24 mouse cellular contexts compared by ENCODE assay signal in the genomic region with DNA sequence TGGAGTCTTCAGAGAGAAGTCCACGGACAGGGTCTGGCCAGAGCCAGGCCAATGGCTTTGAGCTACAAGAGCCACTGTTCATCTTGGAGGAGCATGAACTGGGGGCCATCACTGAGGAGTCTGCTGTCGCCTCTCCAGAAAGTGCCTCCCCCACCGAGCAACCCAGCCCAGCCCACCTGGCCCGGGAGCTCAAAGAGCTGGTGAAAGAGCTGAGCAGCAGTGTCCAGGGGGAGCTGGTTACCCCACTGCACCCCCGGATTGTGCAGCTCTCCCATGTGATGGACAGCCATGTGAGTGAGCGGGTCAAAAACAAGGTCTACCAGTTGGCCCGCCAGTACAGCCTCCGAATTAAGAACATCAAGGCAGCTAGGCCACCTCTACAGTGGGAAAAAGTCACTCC.
"Had no signal": no experiment of that assay in that cellular context is flagged by ENCODE, and none has a peak within 500 bp of the region (broad histone marks: within the 10 kb centered on the region; RNA-seq: fewer than 3 reads in every experiment).

No protein-coding gene starts in this region.

- H3K9ac ChIP-seq: embryonic facial prominence, embryonic 12.5 days; embryonic facial prominence, embryonic 13.5 days; embryonic facial prominence, embryonic 15.5 days; forebrain, embryonic 12.5 days; forebrain, embryonic 13.5 days; forebrain, embryonic 15.5 days; forebrain, postnatal 0 days had no signal

- H3K27me3 ChIP-seq: embryonic facial prominence, embryonic 12.5 days; embryonic facial prominence, embryonic 13.5 days; embryonic facial prominence, embryonic 15.5 days; forebrain, embryonic 12.5 days; forebrain, embryonic 13.5 days; forebrain, embryonic 15.5 days had no signal

- H3K4me3 ChIP-seq: embryonic facial prominence, embryonic 10.5 days; embryonic facial prominence, embryonic 12.5 days; embryonic facial prominence, embryonic 13.5 days; embryonic facial prominence, embryonic 15.5 days; erythroblast, embryonic 14.5 days; forebrain, embryonic 10.5 days; forebrain, embryonic 12.5 days; forebrain, embryonic 13.5 days; forebrain, embryonic 15.5 days; gastrocnemius, adult 2 months; heart, adult 2 months had no signal

- DNase-seq: cerebellum, adult 9-10 months; cerebellum, postnatal 10 days; cerebellum, postnatal 14 days; cerebellum, postnatal 36 days; embryo, embryonic 11 days; forebrain, postnatal 0 days; gastrocnemius, adult 2 months; gastrocnemius, postnatal 10 days; gastrocnemius, postnatal 14 days; gastrocnemius, postnatal 25 days; gastrocnemius, postnatal 36 days; heart, adult 18-20 months; heart, adult 2 months had no signal

- H3K4me1 ChIP-seq: embryonic facial prominence, embryonic 12.5 days; embryonic facial prominence, embryonic 13.5 days; forebrain, embryonic 12.5 days; forebrain, embryonic 13.5 days; forebrain, embryonic 15.5 days had no signal

- H3K9me3 ChIP-seq: embryonic facial prominence, embryonic 10.5 days; embryonic facial prominence, embryonic 12.5 days; embryonic facial prominence, embryonic 13.5 days; embryonic facial prominence, embryonic 15.5 days; forebrain, embryonic 10.5 days; forebrain, embryonic 12.5 days; forebrain, embryonic 13.5 days; forebrain, embryonic 15.5 days had no signal

- ATAC-seq: forebrain, embryonic 13.5 days; forebrain, embryonic 14.5 days; forebrain, embryonic 15.5 days; forebrain, embryonic 16.5 days; forebrain, postnatal 0 days had no signal

- H3K36me3 ChIP-seq: forebrain, embryonic 12.5 days; forebrain, embryonic 15.5 days had no signal

- H3K4me2 ChIP-seq: embryonic facial prominence, embryonic 12.5 days; embryonic facial prominence, embryonic 13.5 days; embryonic facial prominence, embryonic 15.5 days; forebrain, embryonic 12.5 days; forebrain, embryonic 13.5 days; forebrain, embryonic 15.5 days had no signal

- H3K27ac ChIP-seq: embryonic facial prominence, embryonic 10.5 days; embryonic facial prominence, embryonic 12.5 days; embryonic facial prominence, embryonic 13.5 days; embryonic facial prominence, embryonic 15.5 days; forebrain, embryonic 10.5 days; forebrain, embryonic 12.5 days; forebrain, embryonic 13.5 days; forebrain, embryonic 15.5 days; gastrocnemius, adult 2 months; heart, adult 2 months had no signal
